Mouse (Mus musculus) left cerebral cortex, adult 9 months (tissue): ENCODE results near the gene Gm45716.

ENCODE experiments used
- DNase-seq, 2 experiments: peaks; one replicate each; pipeline ENCODE4 v3.0.0; 2022; ENCODE audit warnings: low spot score in 2 of 2

Gene Gm45716

DNA sequence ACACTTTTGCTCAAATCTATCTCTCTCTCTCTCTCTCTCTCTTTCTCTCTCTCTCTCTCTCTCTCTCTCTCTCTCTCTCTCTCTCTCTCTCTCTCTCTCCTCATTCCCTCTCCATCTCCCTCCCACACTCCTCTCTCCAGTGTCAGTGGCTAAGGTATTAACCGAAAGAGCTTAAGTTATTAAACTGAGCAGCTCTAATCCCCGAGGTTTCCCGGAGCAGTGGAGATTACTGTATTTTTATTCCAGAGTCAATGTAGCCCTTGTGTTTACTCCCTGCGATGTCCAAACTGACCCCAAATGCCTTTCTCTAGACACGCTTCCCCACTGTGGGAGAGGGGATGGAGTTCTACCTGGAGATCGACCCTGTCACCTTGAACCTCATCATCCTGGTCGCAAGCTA lies at the start of gene Gm45716:
Gene Gm45716 (plus strand): TSS at position 243 of the 400 bp plus-strand sequence.
- no peak for DNase-seq

GRCm38 (mm10) chr11:90142393-90142792 lies 45.1 kb upstream of the Gm45716 start:
- peak in 1 of 2 experiments; percentile 34 for DNase-seq

- DNase-seq, result no peak
These were observed 44.5 kb upstream of the Gm45716 start for GRCm38 (mm10) chr11:90142936-90143335.

GRCm38 (mm10) chr11:90146086-90146860 lies 41.2 kb upstream of the Gm45716 start:
- DNase-seq, result no peak

DNA sequence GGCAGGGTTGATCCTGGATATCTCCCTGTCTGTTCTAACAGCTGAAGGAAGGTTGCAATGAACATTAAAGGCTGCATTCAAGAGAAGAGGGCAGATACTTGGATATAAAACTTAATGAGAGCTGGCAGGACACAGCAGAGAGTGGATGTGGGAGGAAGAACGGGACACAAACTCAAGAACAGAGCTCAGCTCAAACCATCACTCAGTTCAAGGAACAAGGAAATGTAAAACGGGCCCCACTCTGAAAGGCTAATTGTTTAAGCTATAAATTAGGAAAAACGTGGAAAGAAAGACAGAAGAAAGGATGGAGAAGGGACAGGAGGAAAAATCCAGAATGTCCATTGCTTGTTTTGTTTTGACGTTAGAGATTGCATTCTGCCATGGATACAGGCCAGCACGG lies 32.4 kb upstream of the Gm45716 start:
- DNase-seq, result no peak

GRCm38 (mm10) chr11:90155466-90155865 lies 32.0 kb upstream of the Gm45716 start:
- DNase-seq, result no peak

DNA sequence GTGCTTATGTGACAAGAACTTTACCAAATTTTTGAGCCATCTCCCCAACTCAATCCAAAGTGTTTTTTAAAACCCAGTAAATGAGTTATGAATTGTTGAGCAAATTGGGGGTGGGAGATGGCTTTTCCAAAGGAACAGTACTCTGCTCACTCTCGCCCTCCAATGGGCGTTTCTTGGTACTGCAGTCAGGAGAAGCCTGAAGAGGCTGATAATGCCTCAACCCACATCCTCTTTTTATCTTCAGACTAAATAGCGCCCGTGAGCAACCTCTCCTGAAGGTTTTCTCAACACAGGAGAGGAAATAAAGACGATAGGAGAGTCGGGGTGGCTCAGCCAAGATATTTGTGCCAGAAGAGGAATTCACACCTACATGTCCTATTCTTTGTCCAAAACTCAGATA lies 19.7 kb upstream of the Gm45716 start:
- no peak for DNase-seq

DNA sequence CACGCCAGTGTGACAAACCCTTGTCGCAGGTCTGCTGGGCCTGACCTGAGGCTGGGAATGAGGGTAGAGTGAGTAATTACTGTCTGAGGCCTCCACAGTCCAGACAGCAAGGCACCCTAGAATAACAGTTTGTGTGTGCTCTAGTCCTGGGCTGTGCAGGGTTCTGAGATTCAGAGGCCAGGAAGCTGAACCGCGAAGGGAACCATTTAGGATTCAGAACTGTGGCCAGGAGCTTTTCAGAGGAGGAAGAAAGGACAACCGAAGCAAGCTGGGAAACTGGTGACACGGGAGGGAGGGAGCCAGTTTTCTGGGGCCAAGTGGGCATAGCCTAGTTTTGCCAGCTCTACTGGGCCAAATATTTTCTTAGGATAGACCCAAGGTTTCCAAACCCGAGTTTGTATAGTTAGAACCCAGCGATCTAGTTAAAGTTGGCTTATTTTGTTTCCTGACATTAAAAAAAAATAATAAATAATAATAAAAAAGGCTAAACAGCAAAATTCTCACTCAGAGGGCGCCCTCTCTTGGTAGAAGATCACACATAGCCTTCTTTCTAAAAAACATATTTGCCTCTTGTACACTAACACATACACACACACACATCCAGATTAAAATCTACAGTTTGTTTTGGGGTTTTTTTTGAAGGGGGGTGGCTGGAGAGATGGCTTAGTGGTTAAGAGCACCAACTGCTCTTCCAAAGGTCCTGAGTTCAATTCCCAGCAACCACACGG lies 19.0 kb upstream of the Gm45716 start:
- peak in 1 of 2 experiments; percentile 19 for DNase-seq

DNA sequence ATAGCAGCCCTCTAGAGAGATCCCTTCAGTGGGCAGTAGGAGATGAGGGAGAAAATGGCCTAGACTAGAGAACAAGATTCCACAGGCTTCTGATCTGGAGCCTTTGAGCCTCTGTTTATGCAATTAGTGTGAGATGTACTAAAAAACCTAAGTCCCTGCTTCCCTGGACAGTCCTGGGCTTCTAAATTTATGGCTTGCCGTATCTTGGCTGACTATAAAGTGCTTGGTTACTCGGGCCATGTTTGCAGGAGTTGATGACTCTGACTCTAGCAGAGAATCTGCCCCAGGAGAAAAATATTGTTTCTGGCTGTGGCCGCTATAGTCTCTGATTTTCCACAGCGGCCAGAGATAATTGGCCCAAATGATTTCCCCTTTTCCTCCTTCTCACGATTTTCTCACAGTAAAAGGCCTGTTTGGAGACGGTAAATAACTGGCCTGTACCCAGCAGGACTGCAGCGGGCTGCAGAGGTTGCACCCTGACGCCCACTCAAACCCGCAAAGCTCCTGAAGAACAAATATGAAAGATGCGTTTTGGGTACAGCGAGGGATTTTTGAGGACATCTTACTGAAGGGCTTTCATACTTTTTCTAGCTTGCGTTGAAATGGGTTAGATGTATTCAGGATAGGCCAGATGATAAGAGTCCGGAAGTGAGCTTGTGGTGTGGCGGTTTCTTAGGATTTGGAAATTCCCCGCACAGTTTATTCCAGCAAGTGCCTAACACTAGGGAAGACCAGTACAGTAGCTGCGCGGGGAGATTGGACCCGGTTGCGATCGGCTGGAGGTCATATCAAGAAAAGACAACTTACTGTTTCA lies 18.1 kb upstream of the Gm45716 start:
- peak in 1 of 2 experiments; percentile 17 for DNase-seq

GRCm38 (mm10) chr11:90170014-90170320 lies 17.5 kb upstream of the Gm45716 start:
- DNase-seq, result peak in 1 of 2 experiments; percentile 79

- no peak for DNase-seq
These were observed 15.2 kb upstream of the Gm45716 start for GRCm38 (mm10) chr11:90172331-90172730.

- DNase-seq, result peak; percentile 52 to 70
These were observed 11.7 kb upstream of the Gm45716 start for GRCm38 (mm10) chr11:90175634-90176300.

DNA sequence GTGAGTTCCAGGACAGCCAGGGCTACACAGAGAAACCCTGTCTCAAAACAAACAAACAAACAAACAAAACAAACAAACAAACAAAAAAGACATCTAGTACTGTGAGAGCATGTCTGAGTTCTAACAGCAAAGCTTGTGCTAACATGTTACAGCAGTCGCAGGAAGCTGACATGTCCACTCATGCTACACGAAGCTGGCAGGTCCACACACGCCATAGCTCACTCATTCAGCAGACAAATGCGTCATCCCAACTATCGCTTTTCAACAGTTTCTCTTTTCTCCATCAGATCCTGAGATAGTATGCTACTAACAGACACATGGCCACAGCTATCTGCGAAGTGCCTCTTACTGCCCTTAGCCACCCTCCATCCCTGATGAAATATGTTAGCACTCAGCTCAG lies 10.1 kb upstream of the Gm45716 start:
- no peak for DNase-seq

GRCm38 (mm10) chr11:90183361-90183760 lies 4.1 kb upstream of the Gm45716 start:
- DNase-seq, result peak in 1 of 2 experiments; percentile 43

- no peak for DNase-seq
These were observed 2.7 kb upstream of the Gm45716 start for GRCm38 (mm10) chr11:90184756-90185155.

GRCm38 (mm10) chr11:90190156-90190555 lies 2.7 kb downstream of the Gm45716 start:
- no peak for DNase-seq

GRCm38 (mm10) chr11:90194946-90195345 lies 7.5 kb downstream of the Gm45716 start:
- DNase-seq, result no peak

DNA sequence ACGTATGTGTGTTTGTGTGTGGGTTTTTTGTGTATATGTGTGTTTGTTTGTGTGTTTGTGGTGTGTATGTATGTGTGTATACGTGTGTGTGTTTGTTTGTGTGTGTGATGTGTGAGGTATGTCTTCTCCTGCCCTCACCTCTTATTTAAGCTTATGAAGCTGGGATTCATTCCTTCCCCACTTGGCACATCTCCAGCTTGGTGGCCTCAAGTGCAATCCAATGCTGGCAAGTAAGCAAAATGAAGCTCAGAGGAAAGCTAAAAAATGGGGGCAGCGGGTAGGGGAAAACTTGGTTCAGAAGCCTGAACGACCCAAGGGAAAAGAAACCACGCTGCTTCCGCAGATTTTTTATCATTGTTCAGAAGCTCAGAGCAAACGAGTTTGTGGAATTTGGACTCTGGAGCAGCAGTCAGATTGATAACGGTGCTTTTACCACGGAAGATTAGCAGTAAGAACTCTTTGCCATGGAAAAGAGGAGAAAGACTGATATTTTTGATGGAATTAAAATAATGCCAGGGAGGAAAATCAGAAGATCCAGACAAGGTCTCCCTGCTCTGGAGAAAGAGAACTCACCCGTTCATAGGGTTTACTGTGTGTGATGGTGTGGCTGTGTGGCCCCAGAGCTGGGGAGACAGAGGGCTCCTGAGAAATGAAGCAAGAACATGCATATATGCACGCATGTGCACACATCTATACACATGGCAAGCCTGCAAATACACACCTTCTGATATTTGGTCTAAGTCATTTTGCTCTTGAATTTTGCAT lies 8.5 kb downstream of the Gm45716 start:
- DNase-seq, result no peak

DNA sequence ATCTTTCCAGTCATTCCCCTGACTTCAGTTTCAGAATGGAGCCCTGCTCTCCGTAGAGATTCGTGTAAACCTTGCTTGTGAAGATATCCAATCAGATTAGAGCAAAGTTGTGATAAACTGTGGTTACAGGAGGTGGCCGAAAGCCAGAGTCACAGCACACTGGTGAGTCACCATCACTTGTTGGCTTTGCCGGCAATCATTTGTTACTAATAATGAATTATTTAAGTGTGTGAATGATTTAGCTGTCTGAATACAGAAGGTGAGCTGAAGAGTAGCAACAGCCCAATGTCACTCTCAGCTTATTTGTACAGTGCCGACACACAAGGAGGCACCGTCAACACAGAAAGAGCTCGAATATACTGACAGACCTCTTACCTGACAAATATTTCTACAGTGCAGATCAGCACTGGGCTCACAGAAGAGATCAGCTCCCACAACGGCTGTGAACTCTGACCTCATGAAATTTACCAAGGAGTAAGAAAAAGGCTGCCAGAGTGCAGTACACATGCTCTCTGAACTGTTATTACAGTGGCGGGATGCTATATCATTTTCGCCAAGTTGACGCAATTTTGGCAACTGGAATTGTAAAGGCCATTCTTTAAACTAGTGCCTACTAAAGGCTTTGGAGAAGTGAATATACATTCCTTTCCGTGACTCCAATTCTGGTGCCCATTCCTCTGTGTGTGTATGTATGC lies 9.2 kb downstream of the Gm45716 start:
- DNase-seq, result no peak

GRCm38 (mm10) chr11:90198048-90198447 lies 10.6 kb downstream of the Gm45716 start:
- DNase-seq, result peak in 1 of 2 experiments; percentile 13
